Mouse (Mus musculus): Measurements from ENCODE around the gene Ptprk.

The Ptprk gene

GRCm38 (mm10) chr10:28425371-28425770 is 350.8 kb downstream of the Ptprk start:
- DNase-seq: peak; percentile 34

- no peak for DNase-seq
Observed at GRCm38 (mm10) chr10:28436084-28436483, 361.5 kb downstream of the Ptprk start.

- DNase-seq: no peak
Observed at GRCm38 (mm10) chr10:28449853-28450252, 375.2 kb downstream of the Ptprk start.

- DNase-seq: no peak
Observed at GRCm38 (mm10) chr10:28450642-28451041, 376.0 kb downstream of the Ptprk start.

- no peak for DNase-seq
Observed at GRCm38 (mm10) chr10:28458027-28458426, 383.4 kb downstream of the Ptprk start.

- no peak for DNase-seq
Observed at GRCm38 (mm10) chr10:28459963-28460362, 385.3 kb downstream of the Ptprk start.

GRCm38 (mm10) chr10:28463706-28464105 is 389.1 kb downstream of the Ptprk start:
- DNase-seq: no peak

GRCm38 (mm10) chr10:28464766-28465548 is 390.3 kb downstream of the Ptprk start:
- peak; percentile 8 for DNase-seq

- peak; percentile 54 for DNase-seq
Observed at GRCm38 (mm10) chr10:28485574-28485973, 411.0 kb downstream of the Ptprk start.

GRCm38 (mm10) chr10:28491006-28491405 is 416.4 kb downstream of the Ptprk start:
- no peak for DNase-seq

GRCm38 (mm10) chr10:28492206-28492605 is 417.6 kb downstream of the Ptprk start:
- DNase-seq: no peak

- DNase-seq: peak; percentile 9
Observed at GRCm38 (mm10) chr10:28492870-28493269, 418.2 kb downstream of the Ptprk start.

- peak; percentile 18 for DNase-seq
Observed at GRCm38 (mm10) chr10:28493271-28493861, 418.7 kb downstream of the Ptprk start.

GRCm38 (mm10) chr10:28497791-28498190 is 423.2 kb downstream of the Ptprk start:
- no peak for DNase-seq

GRCm38 (mm10) chr10:28498504-28498903 is 423.9 kb downstream of the Ptprk start:
- no peak for DNase-seq

GRCm38 (mm10) chr10:28513601-28514000 is 439.0 kb downstream of the Ptprk start:
- no peak for DNase-seq

GRCm38 (mm10) chr10:28516147-28516546 is 441.5 kb downstream of the Ptprk start:
- DNase-seq: no peak

GRCm38 (mm10) chr10:28518297-28518696 is 443.7 kb downstream of the Ptprk start:
- DNase-seq: no peak

GRCm38 (mm10) chr10:28519861-28520260 is 445.2 kb downstream of the Ptprk start:
- no peak for DNase-seq

- peak; percentile 31 for DNase-seq
Observed at GRCm38 (mm10) chr10:28523992-28524735, 449.5 kb downstream of the Ptprk start.

GRCm38 (mm10) chr10:28540595-28540994 is 466.0 kb downstream of the Ptprk start:
- DNase-seq: no peak

- DNase-seq: no peak
Observed at GRCm38 (mm10) chr10:28542754-28543153, 468.1 kb downstream of the Ptprk start.

- DNase-seq: no peak
Observed at GRCm38 (mm10) chr10:28550549-28550948, 475.9 kb downstream of the Ptprk start.

- no peak for DNase-seq
Observed at GRCm38 (mm10) chr10:28552068-28552467, 477.4 kb downstream of the Ptprk start.

Data from kidney, postnatal 10 days (tissue).